Mouse (Mus musculus): ENCODE results near the gene Ppm1l.

GRCm38 (mm10) chr3:69440761-69441160, 124.1 kb downstream of the Ppm1l start:
- TF ChIP-seq POLR2A (IDR thresholded peaks at IDR 0.05; ENCODE audit: insufficient read length, low read depth) (no peak), MYOD1 (IDR thresholded peaks at IDR 0.05; ENCODE audit: control insufficient read depth in 1 of 3, insufficient read length in 2 of 3, low read depth in 2 of 3) (no peak), POLR2AphosphoS2 (IDR thresholded peaks at IDR 0.05; ENCODE audit: insufficient read length, low read depth) (no peak), E2F4 (IDR thresholded peaks at IDR 0.05; ENCODE audit: insufficient read depth) (no peak), CEBPB (IDR thresholded peaks at IDR 0.05; ENCODE audit: insufficient read depth, poor library complexity, severe bottlenecking) (no peak), TCF12 (IDR thresholded peaks at IDR 0.05; ENCODE audit: insufficient read depth, poor library complexity, severe bottlenecking) (no peak), TCF3 (IDR thresholded peaks at IDR 0.05; ENCODE audit: insufficient read length, low read depth) (no peak), MYOG (IDR thresholded peaks at IDR 0.05; ENCODE audit: control insufficient read depth in 1 of 3, insufficient read depth in 1 of 3, insufficient read length in 2 of 3, low read depth in 2 of 3) (no peak), USF1 (IDR thresholded peaks at IDR 0.05; ENCODE audit: low read depth) (no peak), MAX (IDR thresholded peaks at IDR 0.05; ENCODE audit: low read depth) (no peak), REST (IDR thresholded peaks at IDR 0.05; ENCODE audit: insufficient read depth, insufficient read length) (no peak), SRF (IDR thresholded peaks at IDR 0.05; ENCODE audit: control insufficient read depth, insufficient read length, low read depth) (no peak)

All from myocyte (in vitro differentiated cells).